Mouse (Mus musculus) forebrain, embryonic 10.5 days (tissue): ENCODE data around the gene Pde4b. TPM values are rescaled to one million over a fixed set of nuclear protein-coding genes. Genes with fewer than 3 reads are reported as not detected.
A peak's percentile ranks its signal among the peaks of the same experiment; 100 is the strongest.

Experiments
- DNase-seq: peaks from one replicate; pipeline ENCODE4 v3.0.0-alpha.2; 2017; ENCODE audit warnings: low spot score; ENCODE audit errors: extremely low spot score
- H3K27ac ChIP-seq: fragments of 300-500 bp; sonication (generic); 2 replicates; pipeline ENCODE4 v1.5.1; 2016; ENCODE audit warnings: mild to moderate bottlenecking
- H3K27me3 ChIP-seq: fragments of 300-500 bp; sonication (generic); 2 replicates; pipeline ENCODE4 v1.6.1; 2016; ENCODE audit warnings: mild to moderate bottlenecking; ENCODE audit not compliant: poor library complexity, severe bottlenecking
- H3K36me3 ChIP-seq: fragments of 300-500 bp; sonication (generic); replicated peaks from 2 replicates; pipeline ENCODE4 v1.6.1; 2016; ENCODE audit warnings: mild to moderate bottlenecking, moderate library complexity
- H3K4me1 ChIP-seq: fragments of 300-500 bp; sonication (generic); 2 replicates; pipeline ENCODE4 v1.6.1; 2016
- H3K4me3 ChIP-seq: fragments of 300-500 bp; sonication (generic); 2 replicates; pipeline ENCODE4 v1.5.1; 2016; ENCODE audit warnings: mild to moderate bottlenecking, moderate library complexity
- H3K9me3 ChIP-seq: fragments of 300-500 bp; sonication (generic); 2 replicates; pipeline ENCODE4 v1.6.1; 2016; ENCODE audit warnings: mild to moderate bottlenecking, moderate library complexity
- WGBS: fragments of 180-500 bp; shearing (Covaris S2); methylation state at CpG from one replicate; pipeline ENCODE4 v1.1.7; 2016; 5-methylcytosine and 5-hydroxymethylcytosine counted together
- polyA plus RNA-seq: library from polyadenylated mRNA; unstranded; fragments of >200 nt; fragmentation: Nextera tagmentation; extraction: Ambion mirVana; gene quantifications from 2 replicates; pipeline ENCODE4 v1.2.1, GENCODE M21; 2016

The Pde4b gene
- polyA plus RNA-seq, 1 experiment from 2014 or later = 6.3 TPM

DNA sequence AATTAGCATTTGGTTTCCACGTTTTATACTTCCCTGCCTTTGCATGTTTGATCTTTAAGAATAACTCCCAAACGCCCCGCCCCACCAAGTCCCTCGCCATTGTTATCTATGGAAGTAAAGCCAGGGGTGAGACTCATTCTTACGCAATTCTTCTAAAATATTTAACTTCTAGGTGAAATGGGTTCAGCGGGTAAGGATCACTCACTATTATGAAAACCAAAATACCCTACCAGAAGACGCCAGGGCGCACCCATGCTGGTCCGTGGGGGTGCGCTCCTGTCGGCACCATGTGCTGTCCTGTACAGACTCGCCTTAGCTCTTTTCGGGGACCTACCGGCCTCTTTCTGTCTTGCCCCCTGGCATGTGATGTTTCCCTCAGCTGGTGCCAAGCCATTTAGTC, 490.3 kb downstream of the Pde4b start:
- Histone ChIP-seq H3K4me3 (no peak overlapping the region), H3K27me3 (peaks cover 8% of the 10 kb centered on the region), H3K9me3 (no peaks in the 10 kb centered on the region), H3K4me1 (peaks cover 6% of the 10 kb centered on the region), H3K27ac (no peak overlapping the region), H3K36me3 (no peaks in the 10 kb centered on the region)
- DNase-seq = no peak
- 82% methylated on average over 14 of the region's 14 CpGs for WGBS

DNA sequence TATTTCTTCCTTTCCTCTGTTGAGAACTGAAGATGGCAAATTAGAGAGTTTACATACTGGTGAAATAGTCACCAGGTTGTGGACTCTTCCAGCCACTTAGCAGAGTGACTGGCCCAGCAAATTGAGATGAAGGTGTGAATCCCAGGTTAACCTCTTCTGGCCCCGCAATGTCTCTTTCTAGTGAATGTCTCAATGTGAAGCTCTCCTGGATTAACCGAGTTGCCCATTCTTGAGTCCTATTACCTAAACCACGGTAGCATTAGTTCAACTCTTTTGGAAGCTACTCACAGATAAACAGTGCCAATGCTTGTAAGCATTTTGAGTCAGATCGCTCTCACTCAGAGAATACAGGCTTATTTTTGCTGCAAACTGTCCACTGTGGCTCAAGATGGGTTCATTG, 491.7 kb downstream of the Pde4b start:
- WGBS = 89% methylated on average over 4 of the region's 4 CpGs

DNA sequence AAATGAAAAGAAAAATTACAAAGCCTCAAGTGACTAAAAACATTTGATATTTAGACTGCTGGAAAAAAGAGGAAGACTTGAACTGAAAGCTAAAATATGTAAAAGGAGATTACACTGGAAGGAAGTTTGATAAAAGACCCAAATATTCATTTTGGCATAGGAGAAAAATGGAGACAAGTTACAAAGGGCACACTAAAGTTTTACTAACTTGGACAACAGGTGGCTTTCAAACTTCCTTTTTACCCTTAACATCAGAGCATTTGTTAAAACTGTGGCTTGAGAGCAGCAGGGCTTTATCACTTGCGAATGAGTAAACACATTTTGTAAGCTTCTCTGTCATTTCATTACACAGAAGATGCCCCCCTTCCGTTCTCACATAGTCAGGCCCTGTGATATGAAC, 492.4 kb downstream of the Pde4b start:
- WGBS = 83% methylated on average over 2 of the region's 2 CpGs
- Histone ChIP-seq H3K4me3 (no peak overlapping the region), H3K9me3 (no peaks in the 10 kb centered on the region), H3K4me1 (peaks cover 6% of the 10 kb centered on the region), H3K36me3 (no peaks in the 10 kb centered on the region), H3K27me3 (no peaks in the 10 kb centered on the region), H3K27ac (no peak overlapping the region)
- DNase-seq = no peak

More for the DNA sequence above, 491.7 kb downstream of the Pde4b start:
- no peak for DNase-seq
- H3K4me3 ChIP-seq = no peak overlapping the region
- no peaks in the 10 kb centered on the region; the same call in 1 of the 2 replicates for H3K27me3 ChIP-seq
- peaks cover 6% of the 10 kb centered on the region for H3K4me1 ChIP-seq
- no peak overlapping the region for H3K27ac ChIP-seq
- H3K36me3 ChIP-seq = no peaks in the 10 kb centered on the region
- H3K9me3 ChIP-seq = no peaks in the 10 kb centered on the region

GRCm38 (mm10) chr4:102582165-102582749, 494.9 kb downstream of the Pde4b start:
- H3K27me3 ChIP-seq = peaks cover 8% of the 10 kb centered on the region
- no peak overlapping the region for H3K27ac ChIP-seq
- H3K36me3 ChIP-seq = no peaks in the 10 kb centered on the region
- no peak for DNase-seq
- peaks cover 12% of the 10 kb centered on the region for H3K4me1 ChIP-seq
- no peak overlapping the region for H3K4me3 ChIP-seq
- no peaks in the 10 kb centered on the region for H3K9me3 ChIP-seq
- 92% methylated on average over 8 of the region's 8 CpGs for WGBS

DNA sequence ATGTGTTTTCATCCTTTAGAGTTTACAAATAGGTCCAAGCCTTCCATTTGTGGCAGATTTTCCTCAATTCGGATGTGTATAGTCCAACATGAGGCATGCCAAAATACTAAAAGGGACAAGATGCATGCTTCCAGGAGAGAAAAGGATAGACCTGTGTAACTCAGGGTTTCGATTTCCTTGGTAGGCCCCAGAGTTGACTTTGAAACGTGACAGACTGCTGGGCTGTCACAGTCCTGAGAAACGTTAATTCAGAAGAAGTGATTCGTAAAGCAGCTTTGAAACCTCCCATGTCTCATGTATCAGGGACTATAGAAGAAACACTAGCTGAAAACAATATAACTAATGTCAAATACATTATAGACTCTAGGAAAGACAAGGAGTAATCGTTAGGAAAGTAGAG, 495.6 kb downstream of the Pde4b start:
- H3K4me3 ChIP-seq = no peak overlapping the region
- H3K9me3 ChIP-seq = no peaks in the 10 kb centered on the region
- no peak overlapping the region for H3K27ac ChIP-seq
- peaks cover 15% of the 10 kb centered on the region for H3K27me3 ChIP-seq
- DNase-seq = no peak
- 85% methylated on average over 6 of the region's 6 CpGs for WGBS
- peaks cover 14% of the 10 kb centered on the region for H3K4me1 ChIP-seq
- no peaks in the 10 kb centered on the region for H3K36me3 ChIP-seq

GRCm38 (mm10) chr4:102583469-102583868, 496.1 kb downstream of the Pde4b start:
- WGBS = 91% methylated on average over 3 of the region's 3 CpGs

DNA sequence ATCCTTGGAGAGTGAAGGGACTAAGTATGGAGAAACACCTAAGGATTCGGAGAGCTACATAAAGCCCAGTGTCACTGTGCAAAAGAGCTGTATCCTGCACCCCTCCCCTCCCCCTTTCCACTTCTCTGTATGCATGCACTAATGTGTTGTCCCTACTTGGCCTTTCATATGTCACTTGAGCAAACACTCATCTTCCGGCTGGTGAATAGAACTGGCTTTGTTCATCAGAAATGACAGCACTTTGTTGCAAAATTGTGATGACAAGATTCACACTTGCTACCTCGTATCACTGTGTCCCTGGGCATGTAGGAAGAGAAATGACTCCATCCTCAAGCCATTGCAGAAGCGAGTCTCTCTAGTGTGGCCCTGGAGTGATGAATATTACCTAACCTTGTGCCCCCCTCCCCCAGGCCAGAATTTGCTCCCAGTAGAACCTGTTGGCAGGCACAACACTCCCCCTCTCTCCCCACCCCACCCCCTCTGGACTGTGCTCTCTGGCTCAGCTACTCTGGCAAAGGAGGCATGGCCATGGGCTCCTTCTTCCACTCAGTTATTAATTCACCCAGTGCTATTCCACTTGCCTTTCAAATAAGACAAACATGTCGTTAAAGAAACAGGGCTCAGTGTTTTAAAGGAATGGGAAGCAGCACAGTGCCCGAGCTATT, 497.4 kb downstream of the Pde4b start:
- Histone ChIP-seq H3K27ac (no peak overlapping the region), H3K27me3 (peaks cover 22% of the 10 kb centered on the region)

More at GRCm38 (mm10) chr4:102583469-102583868, 496.1 kb downstream of the Pde4b start:
- H3K27ac ChIP-seq = no peak overlapping the region
- peaks cover 19% of the 10 kb centered on the region for H3K4me1 ChIP-seq
- H3K36me3 ChIP-seq = no peaks in the 10 kb centered on the region
- H3K27me3 ChIP-seq = peaks cover 20% of the 10 kb centered on the region
- no peaks in the 10 kb centered on the region for H3K9me3 ChIP-seq
- no peak overlapping the region for H3K4me3 ChIP-seq
- no peak for DNase-seq

DNA sequence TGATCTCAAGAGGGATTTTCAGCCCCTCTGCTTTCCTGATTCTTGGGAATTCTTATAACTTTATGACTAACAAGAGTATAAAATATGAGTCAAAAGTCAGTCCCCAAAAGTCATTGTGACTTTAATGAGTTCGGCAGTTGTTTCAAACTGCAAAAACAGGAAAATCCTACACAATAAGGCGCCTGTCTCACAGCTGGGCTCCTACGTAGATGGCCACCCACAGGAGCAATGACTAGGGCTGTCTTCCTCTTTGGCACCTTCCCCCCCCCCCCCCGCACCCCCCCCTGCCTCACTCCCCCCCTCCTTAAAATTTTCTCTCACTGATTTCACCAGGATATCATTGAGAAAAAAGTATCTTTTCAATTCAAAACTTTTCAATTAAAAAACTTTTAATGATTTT, 498.2 kb downstream of the Pde4b start:
- H3K27me3 ChIP-seq = peaks cover 24% of the 10 kb centered on the region
- no peaks in the 10 kb centered on the region for H3K36me3 ChIP-seq
- H3K9me3 ChIP-seq = no peaks in the 10 kb centered on the region
- H3K27ac ChIP-seq = no peak overlapping the region
- no peak for DNase-seq
- H3K4me1 ChIP-seq = peaks cover 39% of the 10 kb centered on the region
- no peak overlapping the region for H3K4me3 ChIP-seq
- 41% methylated on average over 4 of the region's 4 CpGs for WGBS

More for the DNA sequence above, 497.4 kb downstream of the Pde4b start:
- Histone ChIP-seq H3K4me1 (peaks cover 31% of the 10 kb centered on the region), H3K4me3 (no peak overlapping the region), H3K9me3 (no peaks in the 10 kb centered on the region), H3K36me3 (no peaks in the 10 kb centered on the region)
- WGBS = 57% methylated on average over 6 of the region's 6 CpGs
- DNase-seq = no peak

DNA sequence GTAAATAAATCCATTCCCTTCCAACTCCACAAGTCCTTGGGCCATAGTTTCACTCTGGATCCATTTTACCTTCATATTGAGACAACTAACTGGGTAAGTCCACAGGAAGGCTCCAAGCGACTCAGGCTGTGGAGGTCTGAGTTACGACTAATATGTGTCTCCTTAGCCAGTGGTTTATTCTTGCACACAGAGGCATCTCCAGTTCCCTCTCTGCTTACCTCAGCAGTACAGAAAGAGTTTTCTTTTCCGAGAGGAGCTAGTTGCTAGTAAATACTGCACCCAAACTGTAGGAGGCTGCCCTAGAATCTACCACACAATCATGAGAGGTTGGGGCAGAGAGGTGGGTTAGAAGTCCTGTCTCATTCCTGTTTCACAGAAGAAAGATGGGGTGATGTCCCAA, 499.4 kb downstream of the Pde4b start:
- no peak for DNase-seq

DNA sequence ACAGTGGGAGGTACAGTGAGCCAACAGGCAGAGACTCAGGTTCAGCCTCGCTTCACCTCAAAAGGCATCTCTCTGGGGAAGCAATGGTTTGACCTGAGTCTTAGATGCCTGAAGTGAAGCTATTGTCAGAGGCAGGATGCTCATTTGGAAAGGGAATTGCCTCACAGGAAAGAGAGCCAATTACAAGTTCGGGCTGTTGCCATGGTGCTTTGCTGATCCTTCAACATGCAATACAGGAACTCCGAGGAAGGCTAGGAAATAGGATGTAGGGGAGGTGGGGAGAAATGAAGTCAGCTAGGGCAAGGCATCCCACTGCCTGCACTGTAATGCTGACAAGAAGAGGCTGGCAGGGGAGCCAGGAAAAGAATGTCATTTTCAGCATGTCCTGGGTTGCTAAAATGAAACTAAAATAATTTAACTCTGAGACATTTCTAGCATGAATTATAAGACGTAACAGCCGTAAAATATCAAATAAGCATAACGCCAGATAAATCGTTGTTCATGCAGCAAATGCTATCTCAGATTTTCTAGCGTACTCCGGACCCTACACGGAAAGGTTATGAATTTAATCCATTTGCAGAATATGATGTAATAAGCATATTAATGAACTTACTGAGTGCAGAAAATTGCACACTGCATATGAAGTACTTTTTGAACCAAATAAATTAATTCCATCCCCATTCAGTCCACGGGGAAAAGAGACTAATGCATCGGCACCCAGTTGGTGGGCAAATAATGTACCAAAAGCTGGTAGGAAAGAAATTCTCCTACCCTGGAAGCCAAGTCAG, 501.5 kb downstream of the Pde4b start:
- Histone ChIP-seq H3K27me3 (peaks cover 37% of the 10 kb centered on the region), H3K9me3 (no peaks in the 10 kb centered on the region), H3K36me3 (no peaks in the 10 kb centered on the region), H3K4me1 (peaks cover 73% of the 10 kb centered on the region), H3K27ac (peak overlapping the region; percentile 69; the same call in 1 of the 2 replicates), H3K4me3 (peak overlapping the region; percentile 44)
- WGBS = 26% methylated on average over 12 of the region's 12 CpGs
- peak; percentile 64 for DNase-seq

More for the DNA sequence above, 499.4 kb downstream of the Pde4b start:
- Histone ChIP-seq H3K27me3 (peaks cover 36% of the 10 kb centered on the region), H3K4me1 (peaks cover 52% of the 10 kb centered on the region), H3K4me3 (no peak overlapping the region), H3K27ac (no peak overlapping the region), H3K9me3 (no peaks in the 10 kb centered on the region), H3K36me3 (no peaks in the 10 kb centered on the region)
- WGBS = 89% methylated on average over 3 of the region's 3 CpGs

DNA sequence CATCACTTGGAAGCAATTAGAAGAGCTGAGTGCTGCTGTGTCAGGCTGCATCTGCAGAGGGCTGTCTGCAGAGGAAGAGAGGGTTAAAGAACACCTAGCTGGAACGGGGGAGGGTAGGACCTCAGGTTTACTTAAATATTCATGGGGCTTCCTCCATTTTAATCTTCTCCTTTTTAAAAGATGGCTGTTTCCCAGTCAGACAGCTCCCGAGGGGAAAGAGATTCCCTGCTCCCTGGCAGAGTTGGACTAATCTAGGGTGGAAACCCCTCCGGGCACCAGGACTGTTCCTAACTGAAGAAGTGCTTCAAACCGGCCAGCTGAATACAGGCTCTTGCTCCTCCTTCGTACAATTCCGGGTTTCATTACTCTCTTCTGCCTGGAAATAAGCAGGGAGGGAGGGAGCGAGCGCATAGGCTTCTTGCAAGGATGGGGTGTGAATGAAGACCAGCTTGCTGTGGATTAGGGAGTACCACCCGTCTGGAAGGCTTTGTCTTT, 502.2 kb downstream of the Pde4b start:
- Histone ChIP-seq H3K27ac (peak overlapping the region; percentile 69), H3K4me3 (peak overlapping the region; percentile 44), H3K36me3 (no peaks in the 10 kb centered on the region), H3K4me1 (peaks cover 73% of the 10 kb centered on the region), H3K9me3 (no peaks in the 10 kb centered on the region), H3K27me3 (peaks cover 37% of the 10 kb centered on the region)
- DNase-seq = peak; percentile 56
- WGBS = 2% methylated on average over 9 of the region's 9 CpGs

DNA sequence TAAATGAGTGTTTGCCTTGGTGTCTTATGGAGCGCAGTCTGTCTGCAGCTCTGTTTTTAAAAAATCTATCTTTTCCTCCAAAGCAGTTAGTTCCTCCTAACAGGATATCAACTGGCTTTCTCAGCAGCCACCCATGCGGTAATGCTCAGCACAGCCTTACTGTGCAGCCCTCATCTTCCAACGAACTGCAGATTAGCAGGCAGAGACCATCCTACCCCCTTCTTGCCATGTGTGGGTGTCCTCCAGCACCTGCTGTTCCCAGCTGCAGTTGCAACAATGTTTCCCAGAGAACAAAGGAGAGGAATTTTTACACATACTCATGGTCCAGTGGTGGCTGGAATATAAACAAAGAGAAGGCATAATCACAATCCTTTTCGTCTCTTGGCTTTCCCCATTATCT, 504.5 kb downstream of the Pde4b start:
- DNase-seq = no peak
- Histone ChIP-seq H3K27me3 (peaks cover 34% of the 10 kb centered on the region), H3K36me3 (0 out of 2 replicates have a peak, but pooled peaks cover 2% of the 10 kb centered on the region), H3K4me1 (peaks cover 72% of the 10 kb centered on the region), H3K27ac (peak overlapping the region; percentile 68; the same call in 1 of the 2 replicates), H3K4me3 (no peak overlapping the region), H3K9me3 (no peaks in the 10 kb centered on the region)
- WGBS = 31% methylated on average over 4 of the region's 4 CpGs
